Mouse (Mus musculus): Measurements from ENCODE around the gene Lsg1.

Gene Lsg1

DNA sequence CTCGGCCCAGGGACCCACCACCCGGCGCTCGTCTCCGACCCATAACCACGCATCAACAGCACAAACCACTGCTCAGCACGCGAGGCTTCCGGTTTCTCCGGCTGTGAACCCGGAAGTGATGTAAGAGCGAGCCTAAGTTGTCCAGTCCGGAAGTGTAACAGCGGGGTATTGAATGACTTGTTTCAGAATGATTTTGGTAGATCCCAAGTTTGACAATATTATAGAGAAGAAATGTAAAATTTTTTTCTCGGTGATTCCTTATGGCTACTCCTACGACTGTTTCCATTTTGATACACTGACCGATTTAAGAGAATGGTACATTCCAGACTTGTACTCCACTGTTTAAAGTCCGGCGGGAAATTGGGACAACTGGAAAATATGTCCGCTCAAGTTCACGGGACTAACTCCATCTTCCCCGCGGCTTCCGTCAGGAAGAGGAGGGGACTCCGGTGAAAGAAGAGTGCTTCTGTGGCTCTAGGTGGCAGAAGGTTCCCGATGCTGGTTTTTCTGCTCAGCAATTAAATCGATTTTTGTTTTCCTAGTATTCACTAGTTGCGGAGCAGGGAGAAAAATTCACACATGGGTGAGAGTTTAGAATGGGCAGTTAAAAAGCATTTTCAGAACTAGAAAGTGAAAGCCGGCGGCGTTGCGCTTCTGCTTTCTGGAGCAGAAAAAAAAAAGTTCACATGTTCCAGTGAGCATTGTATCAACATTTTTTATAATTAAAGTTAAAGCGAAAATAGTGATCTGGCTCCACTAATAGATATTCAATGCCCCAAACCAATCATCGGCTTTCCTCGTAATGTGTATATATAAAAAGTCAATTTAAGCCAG is at the start of gene Lsg1:
Gene Lsg1 (minus strand): TSS at position 99 of the 834 bp plus-strand sequence.
- peak; percentile 93 for DNase-seq (ENCODE audit: low read depth, low spot score)

DNA sequence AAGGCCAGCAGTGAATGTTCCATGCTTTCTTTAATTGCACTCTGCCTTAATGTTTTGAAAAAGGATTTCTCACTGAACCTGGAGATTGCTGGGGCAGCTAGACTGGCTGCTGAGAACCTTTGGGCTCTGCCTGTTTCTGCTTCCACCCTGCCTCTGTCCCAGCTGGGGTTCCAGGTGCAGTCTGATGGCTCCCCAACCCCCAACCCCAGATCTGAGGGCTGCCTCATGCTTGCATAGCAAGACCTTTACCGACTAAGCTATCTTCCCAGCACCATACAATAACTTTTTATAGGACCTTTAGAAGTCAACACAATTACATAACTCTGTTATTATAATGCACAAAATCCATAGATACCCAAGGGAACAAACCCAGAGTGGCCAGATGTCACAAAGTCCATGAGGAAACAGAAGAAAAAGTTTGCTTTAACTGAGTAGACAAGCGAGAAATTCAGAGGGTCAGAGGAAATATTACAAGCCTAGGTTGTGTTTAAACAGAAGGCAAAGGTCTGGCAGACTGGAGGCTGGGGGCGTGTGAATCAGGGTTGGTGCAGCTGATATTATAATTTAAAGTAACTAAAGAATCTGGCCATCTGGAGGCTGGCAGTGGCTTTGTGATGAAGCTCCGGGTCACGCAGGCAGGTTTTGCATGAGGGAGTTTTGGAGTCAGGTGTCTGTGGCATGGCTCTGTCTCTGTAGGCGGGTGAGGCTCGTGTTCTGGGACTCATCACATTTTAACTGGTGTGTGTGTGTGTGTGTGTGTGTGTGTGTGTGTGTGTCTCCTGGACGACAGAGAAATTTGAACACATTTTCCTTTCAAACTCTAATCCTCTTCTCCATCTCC is 46.7 kb upstream of the Lsg1 start:
- DNase-seq (ENCODE audit: low read depth, low spot score), result no peak

DNA sequence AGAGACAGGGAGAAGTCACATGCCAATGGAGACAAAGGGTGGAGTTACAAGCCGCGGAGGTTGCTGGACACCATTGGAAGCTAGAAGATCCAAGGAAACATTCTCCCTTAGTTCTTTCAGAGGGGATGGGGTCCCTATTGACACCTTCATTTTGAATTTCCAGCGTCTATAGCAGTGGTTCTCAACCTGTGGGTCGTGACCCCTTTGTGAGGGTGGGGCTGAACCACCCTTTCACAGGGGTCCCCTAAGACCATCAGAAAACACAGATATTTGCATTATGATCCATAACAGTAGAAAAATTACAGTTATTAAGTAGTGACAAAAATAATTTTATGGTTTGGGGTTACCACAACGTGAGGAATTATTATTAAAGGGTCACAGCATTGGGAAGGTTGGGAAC is 42.1 kb upstream of the Lsg1 start:
- no peak for DNase-seq (ENCODE audit: low read depth, low spot score)

DNA sequence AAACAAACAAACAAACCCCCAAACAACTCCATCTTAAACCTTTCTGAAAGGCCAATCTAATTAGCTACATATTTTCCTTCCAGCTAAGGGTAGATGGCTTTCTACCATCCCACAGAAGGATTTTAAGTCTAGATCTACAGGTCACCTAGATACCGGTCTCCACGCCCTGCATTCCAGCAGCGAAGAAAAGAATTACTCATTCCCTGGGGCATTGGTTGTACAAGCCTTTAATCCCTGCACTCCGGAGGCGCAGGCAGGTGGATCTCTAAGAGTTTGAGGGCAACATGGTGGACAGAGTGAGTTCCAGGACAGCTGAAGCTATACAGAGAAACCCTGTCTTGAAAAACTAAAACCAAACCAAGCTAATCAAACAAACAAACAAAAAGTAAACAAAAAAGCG is 41.0 kb upstream of the Lsg1 start:
- DNase-seq (ENCODE audit: low read depth, low spot score), result no peak

DNA sequence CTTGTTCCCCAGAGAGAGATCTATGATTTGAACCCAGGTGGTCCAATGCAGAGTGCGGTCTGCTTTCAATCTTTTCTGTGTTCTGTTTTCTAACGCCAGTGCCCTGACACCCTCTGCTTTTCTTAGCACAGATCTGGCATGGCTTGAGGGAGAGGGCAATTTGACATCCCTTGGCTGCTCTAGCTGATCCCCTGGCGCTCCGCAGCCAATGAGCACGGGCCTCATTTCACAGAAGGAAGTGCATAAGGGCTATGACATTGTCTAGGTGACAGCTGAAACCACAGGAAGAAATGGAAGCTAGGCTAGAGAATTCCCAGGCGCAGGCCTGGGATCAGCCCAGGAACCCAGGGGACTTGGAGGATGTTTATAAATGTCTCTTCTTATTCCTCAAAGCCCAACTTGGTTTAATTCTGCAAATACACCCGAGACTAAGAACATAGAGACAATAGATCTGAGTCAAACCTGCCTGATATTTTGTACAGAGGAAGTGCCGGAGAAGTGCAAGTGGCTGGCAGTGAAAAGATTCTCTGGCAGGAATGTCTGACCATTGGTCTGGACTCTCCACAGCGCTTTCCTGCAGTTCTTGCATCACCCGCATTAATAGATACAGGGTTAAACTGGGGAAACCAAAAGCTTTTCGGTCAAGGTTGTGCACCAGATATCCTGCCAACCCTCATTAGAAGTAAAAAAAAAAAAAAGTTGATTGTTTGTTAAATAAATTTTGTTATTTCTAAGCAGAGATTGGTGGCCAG is 40.4 kb upstream of the Lsg1 start:
- DNase-seq (ENCODE audit: low read depth, low spot score), result no peak

DNA sequence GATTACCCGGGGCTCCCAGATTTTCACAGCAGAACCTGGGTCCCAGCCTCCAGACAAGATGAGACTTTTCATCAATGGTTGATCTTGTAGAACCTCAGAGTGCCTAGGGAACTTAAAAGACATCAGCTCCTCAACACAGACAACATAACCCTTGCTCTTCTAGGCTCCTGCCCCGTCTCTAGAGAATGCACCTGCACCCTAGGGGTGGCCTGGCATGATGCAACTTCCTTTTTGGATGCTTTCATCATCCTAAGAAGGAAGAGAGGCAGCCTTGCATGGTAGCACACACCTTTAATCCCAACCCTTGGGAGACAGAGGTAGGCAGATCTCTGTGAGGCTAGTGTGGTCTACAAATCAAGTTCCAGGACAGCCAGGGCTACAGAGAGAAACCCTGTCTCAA is 37.2 kb upstream of the Lsg1 start:
- no peak for DNase-seq (ENCODE audit: low read depth, low spot score)

DNA sequence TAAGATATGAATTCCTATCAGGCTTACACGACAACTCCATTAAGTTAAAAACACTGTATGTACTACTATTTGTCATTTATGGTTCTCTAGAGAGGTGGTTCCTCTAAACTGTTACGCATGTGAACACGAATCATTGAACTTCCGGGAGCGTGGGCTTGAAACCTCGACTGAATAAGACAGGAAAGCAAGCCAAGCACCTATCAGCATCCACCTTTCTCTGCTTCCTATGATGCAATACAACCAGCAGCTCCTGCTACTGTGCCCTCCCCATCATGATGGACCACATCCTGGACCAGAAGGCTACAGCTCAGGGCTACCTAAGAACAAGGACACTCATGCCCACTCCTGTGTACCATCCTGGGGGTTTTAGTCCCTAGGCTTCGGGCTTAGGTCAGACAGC is 36.3 kb upstream of the Lsg1 start:
- no peak for DNase-seq (ENCODE audit: low read depth, low spot score)

DNA sequence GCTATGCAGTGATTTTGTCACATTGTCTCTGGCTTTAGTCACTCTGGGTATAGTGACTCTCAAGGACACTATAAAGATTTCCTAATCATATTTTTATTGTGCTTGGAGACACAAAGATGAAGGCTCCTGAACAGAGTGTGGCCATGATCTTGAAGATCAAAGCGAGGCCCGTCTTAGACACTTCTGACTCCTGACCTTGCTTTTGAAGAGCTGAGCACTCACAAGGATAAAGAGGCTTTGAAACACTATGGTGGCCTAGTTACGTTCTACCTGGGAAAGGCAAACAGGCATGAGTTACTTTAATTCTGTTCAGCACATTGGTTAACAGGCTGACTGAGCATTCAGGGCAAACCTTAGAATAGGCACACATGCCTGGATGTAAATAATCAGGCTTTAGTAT is 28.9 kb upstream of the Lsg1 start:
- DNase-seq (ENCODE audit: low read depth, low spot score), result no peak

DNA sequence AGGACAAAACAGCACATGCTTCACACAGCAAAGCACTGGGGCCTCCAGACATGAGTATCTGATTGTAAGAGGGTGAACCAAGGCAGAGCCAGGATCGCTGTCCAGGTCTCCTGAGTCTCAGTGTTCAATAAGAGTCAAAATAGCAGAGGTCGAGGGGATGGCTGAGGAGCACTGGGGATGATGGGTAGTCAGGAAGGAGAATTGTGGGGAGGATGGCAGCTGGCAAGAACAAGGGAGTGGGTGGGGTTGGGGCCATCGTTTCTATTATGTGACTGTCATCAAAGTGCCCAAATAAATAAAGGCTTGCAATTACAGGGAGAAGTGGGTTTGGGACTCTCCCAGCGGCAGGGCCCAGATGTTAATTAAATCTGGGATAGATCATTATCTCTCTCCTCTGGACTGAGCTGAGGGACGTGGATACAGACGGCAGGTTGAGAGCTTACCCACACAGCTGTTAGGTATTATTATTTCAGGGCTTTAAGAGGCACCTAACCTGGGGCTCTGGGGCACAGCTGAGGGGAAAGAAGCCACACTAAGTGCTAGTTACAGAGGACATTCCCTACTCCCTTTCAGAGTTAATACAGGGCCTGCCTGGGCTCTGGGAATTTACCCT is 27.4 kb upstream of the Lsg1 start:
- DNase-seq (ENCODE audit: low read depth, low spot score), result no peak

DNA sequence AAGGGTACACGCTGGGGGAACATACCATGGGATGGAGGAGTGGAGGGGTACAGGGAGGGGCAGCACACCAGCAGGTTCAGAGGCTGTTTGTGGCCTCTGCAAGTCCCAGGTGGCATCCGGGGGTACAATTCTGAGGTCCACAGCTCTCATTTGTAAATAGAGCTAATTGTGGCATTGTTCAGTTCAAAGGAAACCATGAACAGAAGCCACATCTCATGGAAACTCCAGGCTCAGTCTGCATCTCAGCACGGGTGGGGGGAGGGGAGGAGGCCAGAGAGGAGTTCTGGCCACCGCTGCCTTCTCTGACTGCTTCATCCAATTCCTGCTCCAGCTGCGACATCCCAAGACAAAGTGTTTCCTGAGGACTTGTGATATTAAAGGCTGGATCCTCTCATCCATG is 26.7 kb upstream of the Lsg1 start:
- DNase-seq (ENCODE audit: low read depth, low spot score), result no peak

DNA sequence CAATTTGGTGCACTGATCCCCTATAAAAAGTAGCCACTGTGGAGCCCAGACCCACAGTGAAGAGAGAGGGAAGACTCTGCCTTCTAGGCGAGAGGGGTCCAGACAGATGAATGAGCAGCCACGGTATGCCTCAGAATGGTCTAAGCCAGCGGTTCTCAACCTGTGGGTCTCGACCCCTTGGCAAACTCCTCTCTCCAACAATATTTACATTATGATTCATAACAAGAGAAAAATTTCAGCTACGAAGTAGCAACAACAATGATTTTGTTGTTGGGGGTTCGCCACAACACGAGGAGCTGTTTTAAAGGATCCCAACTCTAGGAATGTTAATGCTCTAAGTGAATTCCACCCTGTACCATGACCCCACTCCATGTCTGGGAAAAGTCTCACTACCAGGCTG is 25.7 kb upstream of the Lsg1 start:
- no peak for DNase-seq (ENCODE audit: low read depth, low spot score)

DNA sequence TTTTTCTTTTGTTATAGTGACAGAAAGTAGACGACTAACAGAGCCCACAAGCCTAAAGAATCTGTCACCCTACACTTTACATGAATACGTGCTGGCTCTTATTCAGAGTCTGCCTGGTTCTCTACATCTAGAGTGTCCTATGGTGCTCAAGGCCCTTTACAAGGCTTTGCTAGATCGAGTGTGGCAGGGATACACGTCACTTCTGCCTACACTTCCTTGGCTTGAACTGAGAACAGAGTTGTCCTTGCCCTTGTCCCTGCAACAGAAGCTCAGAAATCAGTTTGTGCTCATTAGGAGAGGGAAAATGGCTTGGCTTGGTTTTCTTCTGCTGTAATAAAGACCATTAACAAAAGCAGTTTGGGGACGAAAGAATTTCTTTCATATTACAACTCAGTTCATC is 23.9 kb upstream of the Lsg1 start:
- DNase-seq (ENCODE audit: low read depth, low spot score), result no peak

DNA sequence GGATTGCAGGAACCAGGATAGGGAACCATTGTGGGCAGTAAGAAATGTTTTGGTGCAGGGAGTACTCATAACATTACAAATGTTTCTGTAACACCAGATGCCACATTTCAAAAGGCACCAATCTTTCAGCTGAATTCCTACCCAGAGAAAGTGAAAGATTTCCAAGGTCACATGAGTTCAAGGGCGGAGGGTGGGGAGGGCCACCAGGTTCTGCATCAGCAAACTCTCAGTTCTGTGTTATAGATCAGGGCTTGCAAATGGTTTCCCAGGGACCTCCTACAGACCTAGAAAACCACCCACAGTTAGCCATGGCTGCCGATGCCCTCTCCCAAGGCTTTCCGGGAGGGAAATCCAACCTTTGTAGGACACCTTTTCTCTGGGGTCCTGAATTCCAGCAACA is 20.5 kb upstream of the Lsg1 start:
- no peak for DNase-seq (ENCODE audit: low read depth, low spot score)

DNA sequence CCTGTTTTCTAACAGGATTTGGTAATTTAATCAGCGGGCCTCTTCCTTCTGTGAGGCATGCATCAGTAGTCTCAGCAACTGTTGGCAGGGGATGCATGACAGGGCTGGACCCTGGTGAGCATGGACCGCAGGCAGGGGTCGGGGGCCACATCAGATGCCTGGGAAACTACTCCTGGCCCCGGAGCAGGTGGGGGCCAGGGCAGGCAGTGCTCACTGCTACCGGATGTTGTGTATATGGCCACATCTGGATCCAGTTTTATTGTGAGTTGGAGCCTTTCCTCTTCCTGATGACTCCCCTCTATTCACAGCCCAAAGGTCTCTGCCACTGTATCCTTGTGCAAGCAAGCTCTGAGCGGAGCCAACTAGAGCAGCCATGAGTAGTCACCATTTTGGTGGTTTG is 18.1 kb upstream of the Lsg1 start:
- DNase-seq (ENCODE audit: low read depth, low spot score), result no peak

DNA sequence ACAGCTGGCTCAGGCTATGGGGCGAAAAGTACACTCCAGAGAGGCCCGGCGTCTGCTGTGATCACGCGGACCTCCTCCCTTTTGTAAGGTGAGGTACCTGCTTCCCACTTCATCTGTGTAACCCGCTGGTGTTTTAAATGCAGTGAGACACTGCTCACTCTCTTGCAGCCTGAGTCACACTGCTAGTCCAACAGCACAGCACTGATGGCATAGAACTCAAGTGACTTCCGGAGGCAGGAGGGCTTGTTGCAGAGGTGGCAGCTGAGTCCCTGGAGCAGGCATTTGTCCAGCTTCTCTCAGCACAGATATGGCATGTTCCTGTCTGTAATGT is 17.4 kb upstream of the Lsg1 start:
- no peak for DNase-seq (ENCODE audit: low read depth, low spot score)

DNA sequence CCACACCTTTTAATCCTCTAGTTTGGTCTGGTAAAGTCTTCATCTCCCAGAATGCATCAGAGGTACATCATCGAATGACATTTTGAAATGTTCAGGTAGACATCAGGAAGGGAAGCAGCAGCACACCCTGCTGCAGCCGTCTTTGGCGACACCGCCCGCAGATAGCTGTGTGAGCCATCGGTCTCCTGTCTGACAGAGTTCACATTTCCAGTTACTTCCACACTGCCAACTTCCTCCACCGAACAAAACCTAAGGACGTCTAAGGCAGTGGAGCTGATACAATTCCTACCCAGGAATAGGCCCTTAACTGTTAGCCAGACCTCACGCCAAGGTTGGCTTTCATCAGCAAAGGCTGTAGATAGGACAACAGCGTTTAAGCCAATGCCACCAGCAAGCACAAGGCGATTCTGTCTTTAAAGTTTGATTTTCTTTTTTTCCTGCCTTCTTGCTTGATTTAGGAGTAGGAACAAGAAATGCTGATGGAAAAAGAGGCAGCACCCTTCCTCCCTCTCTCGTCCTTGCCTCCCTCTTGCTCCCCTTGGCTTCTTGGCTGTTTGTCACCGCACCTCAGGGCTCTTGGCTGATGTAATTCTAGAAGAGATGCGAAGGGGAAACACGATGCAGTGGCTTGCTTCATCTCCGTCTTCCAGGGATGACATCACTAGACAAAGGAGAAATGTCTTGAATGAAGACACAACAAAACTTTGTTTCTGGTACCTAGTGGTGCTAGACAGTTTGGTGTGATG is 16.8 kb upstream of the Lsg1 start:
- DNase-seq (ENCODE audit: low read depth, low spot score), result no peak

DNA sequence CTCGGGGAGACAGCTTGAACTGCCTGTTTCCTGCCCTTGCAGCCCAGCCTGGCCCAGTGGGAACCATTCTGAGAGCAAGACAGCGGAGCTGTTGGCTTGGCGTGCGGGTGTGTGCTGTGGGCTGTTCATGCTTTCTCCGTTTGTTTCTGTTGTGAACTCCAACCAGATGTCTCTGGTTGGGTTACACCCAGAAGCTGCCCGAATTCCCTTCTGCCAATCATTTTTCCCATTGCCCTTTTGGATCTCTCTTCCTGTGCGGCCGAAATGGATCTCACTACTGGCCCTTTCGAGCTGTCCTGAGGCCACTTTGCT is 16.1 kb upstream of the Lsg1 start:
- DNase-seq (ENCODE audit: low read depth, low spot score), result peak; percentile 44

DNA sequence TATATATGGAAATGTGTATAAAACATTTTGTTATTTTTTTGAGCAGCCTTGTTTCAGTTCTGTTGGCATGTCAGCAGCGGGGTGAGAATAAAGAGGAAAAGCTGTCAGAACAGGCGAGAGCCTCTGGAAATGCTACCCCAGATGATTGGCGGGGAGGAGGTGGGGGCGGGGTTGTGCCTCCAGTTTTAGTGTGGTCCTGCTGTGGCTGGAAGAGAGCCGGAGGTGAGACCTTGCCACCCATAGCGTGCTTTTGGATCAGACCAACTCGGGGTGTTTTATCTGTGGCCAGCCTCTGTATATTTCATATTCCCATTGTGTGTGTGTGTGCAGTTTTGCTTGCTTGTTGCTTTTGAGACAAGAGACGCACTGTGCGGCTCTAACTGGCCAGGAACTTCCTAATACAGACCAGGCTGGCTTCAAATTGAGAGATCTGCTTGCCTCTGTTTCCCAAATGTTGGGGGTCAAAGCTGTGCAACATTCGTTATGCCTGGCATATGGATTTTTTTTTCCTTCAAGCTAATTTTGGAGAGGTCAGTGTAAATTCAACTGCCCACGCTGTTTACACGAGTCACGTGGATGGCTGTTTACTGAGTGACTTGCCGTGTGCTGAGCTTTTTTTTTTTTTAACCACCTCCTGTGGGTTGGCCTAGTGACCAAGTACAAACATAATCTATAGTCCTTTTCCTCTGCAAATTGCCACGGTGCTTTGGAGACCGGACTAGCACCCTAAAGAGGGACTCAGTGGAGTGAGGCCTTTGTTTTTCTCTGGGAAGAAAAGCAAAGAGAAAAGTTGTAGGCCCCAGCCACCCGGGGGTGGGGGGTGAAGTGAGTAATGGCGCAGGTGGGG is 15.5 kb upstream of the Lsg1 start:
- DNase-seq (ENCODE audit: low read depth, low spot score), result no peak

DNA sequence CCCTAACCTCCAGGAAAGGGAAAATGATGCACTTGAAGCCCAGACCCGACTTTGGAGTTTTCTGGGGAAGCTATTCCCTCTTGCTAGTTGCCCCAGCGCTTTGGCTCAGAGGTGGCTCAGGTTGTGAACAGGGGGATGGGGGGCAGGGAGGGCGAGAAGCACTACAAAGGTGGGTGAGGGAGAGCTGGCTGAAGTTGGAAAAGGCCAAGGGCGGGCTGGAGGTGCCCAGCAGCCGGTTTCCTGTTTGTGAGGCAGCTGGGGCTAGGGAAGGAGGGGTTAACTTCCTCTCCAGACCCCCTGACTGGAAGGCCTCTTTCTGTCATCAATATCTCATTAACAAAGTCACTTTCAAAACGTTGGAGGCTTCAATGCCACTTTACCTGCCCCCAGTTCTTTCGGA is 14.6 kb upstream of the Lsg1 start:
- DNase-seq (ENCODE audit: low read depth, low spot score), result no peak

DNA sequence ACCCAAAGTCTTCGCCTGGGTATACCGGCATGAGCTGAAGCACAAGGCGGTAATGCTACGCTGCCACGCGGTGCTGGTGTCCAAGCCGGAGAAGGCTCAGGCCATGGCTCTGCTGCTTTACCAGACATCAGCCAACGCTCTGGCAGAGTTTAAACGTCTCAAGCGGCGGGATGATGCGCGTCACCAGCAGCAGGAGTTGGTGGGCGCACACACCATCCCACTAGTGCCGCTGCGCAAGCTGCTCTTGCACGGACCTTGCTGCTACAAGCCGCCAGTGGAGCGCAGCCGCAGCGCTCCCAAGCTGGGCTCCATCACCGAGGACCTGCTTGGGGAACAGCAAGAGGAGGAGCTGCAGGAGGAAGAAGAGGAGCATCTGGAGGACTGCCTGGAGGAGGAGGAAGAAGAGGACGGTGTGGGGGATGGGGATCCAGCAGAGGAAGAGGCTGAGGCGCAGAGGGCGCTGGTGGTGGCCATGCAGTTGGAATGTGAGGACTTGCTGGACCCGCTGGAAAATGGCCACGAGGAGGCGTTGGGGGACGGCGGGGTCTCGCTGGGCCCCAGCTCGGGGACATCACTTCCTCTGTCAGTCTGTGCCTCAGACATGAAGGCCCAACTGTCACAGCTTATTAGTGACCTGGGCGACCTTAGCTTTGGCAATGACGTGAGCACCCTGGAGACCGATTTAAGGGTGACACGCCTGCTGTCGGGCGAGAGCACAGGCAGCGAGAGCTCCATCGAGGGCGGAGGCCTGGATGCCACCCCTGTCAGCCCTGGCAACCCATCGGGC is 13.8 kb upstream of the Lsg1 start:
- peak; percentile 44 for DNase-seq (ENCODE audit: low read depth, low spot score)
